ENCODE assay signal across 23 mouse cellular contexts in genomic region chr2:146444009-146444408, GRCm38 (mm10).
"Had no signal": no experiment of that assay in that cellular context is flagged by ENCODE, and none has a peak within 500 bp of the region (broad histone marks: within the 10 kb centered on the region; RNA-seq: fewer than 3 reads in every experiment).

No protein-coding gene starts in this region.

- ATAC-seq: inflammation-experienced regulatory T-cells, adult 6 months; intestine, embryonic 15.5 days; liver, embryonic 12.5 days had no signal

- H3K4me2 ChIP-seq: heart, embryonic 11.5 days; heart, embryonic 13.5 days; heart, embryonic 15.5 days; hindbrain, embryonic 13.5 days; intestine, embryonic 15.5 days; limb, embryonic 12.5 days; liver, embryonic 12.5 days had no signal

- H3K4me1 ChIP-seq: heart, embryonic 15.5 days; hindbrain, embryonic 13.5 days; intestine, embryonic 15.5 days; limb, embryonic 10.5 days; limb, embryonic 12.5 days; liver, embryonic 12.5 days had no signal

- H3K36me3 ChIP-seq: heart, embryonic 15.5 days; intestine, embryonic 15.5 days; limb, embryonic 12.5 days had no signal

- H3K9me3 ChIP-seq: heart, embryonic 13.5 days; heart, embryonic 15.5 days; hindbrain, embryonic 13.5 days; intestine, embryonic 15.5 days; limb, embryonic 10.5 days; limb, embryonic 12.5 days; liver, embryonic 12.5 days had no signal

- H3K9ac ChIP-seq: heart, embryonic 13.5 days; heart, embryonic 15.5 days; hindbrain, embryonic 13.5 days; intestine, embryonic 15.5 days; limb, embryonic 12.5 days; liver, embryonic 12.5 days; liver, embryonic 14.5 days had no signal

- H3K27me3 ChIP-seq: heart, embryonic 13.5 days; heart, embryonic 15.5 days; hindbrain, embryonic 13.5 days; intestine, embryonic 15.5 days; limb, embryonic 12.5 days; liver, embryonic 12.5 days had no signal

- H3K4me3 ChIP-seq: heart, adult 2 months; heart, embryonic 13.5 days; heart, embryonic 15.5 days; hindbrain, embryonic 13.5 days; intestine, embryonic 15.5 days; layer of hippocampus, adult 2 months; left cerebral cortex, adult 2 months; limb, embryonic 10.5 days; limb, embryonic 12.5 days; liver, embryonic 12.5 days had no signal

- DNase-seq: gastrocnemius, postnatal 14 days; gastrocnemius, postnatal 36 days; heart, adult 11 months; heart, adult 2 months; heart, postnatal 14 days; heart, postnatal 36 days; kidney, adult 18-20 months; kidney, adult 8-10 months; kidney, postnatal 10 days; kidney, postnatal 25 days; kidney, postnatal 4 days had no signal

- H3K27ac ChIP-seq: heart, adult 2 months; heart, embryonic 13.5 days; heart, embryonic 15.5 days; hindbrain, embryonic 13.5 days; intestine, embryonic 15.5 days; layer of hippocampus, adult 2 months; left cerebral cortex, adult 2 months; limb, embryonic 10.5 days; limb, embryonic 12.5 days; liver, embryonic 12.5 days; liver, embryonic 14.5 days had no signal
